Mouse (Mus musculus) thymus, adult 2 months (tissue): Measurements from ENCODE around the gene Zmiz1. TPM values are rescaled to one million over a fixed set of nuclear protein-coding genes. Genes with fewer than 3 reads are reported as not detected.

Experiments used
- DNase-seq: peaks from one replicate; pipeline ENCODE4 v3.0.0; 2021
- H3K27ac ChIP-seq: fragments of 200-500 bp; 2 replicates; pipeline ENCODE4 v1.5.1; 2012; ENCODE audit warnings: low read length, control low read depth; ENCODE audit not compliant: control insufficient read depth, insufficient read depth
- H3K27me3 ChIP-seq: fragments of 200-500 bp; 2 replicates; pipeline ENCODE4 v1.6.1; 2012; ENCODE audit warnings: mild to moderate bottlenecking, low read length, moderate library complexity, mixed read lengths; ENCODE audit not compliant: control insufficient read depth, insufficient read depth
- H3K36me3 ChIP-seq: fragments of 200-500 bp; 2 replicates; pipeline ENCODE4 v1.6.1; 2012; ENCODE audit warnings: mild to moderate bottlenecking, low read length, moderate library complexity; ENCODE audit not compliant: control insufficient read depth, insufficient read depth
- H3K4me1 ChIP-seq: fragments of 200-500 bp; replicated peaks from 2 replicates; pipeline ENCODE4 v1.6.1; 2012; ENCODE audit warnings: low read length; ENCODE audit not compliant: control insufficient read depth, insufficient read depth
- H3K4me3 ChIP-seq: fragments of 200-500 bp; 2 replicates; pipeline ENCODE4 v1.5.1; 2012; ENCODE audit warnings: mild to moderate bottlenecking, low read length, control low read depth, moderate library complexity; ENCODE audit not compliant: control insufficient read depth, insufficient read depth
- CTCF ChIP-seq: fragments of 200-500 bp; IDR thresholded peaks from 2 replicates; pipeline ENCODE4 v1.5.1; 2012; ENCODE audit warnings: mild to moderate bottlenecking, control low read depth, low read length, moderate library complexity, borderline replicate concordance; ENCODE audit not compliant: control insufficient read depth, poor library complexity, insufficient read depth; ENCODE audit errors: extremely low read depth
- POLR2A ChIP-seq: fragments of 200-500 bp; IDR thresholded peaks from 2 replicates; pipeline ENCODE4 v1.6.1; 2012; ENCODE audit warnings: mild to moderate bottlenecking, low read length, control low read depth, moderate library complexity; ENCODE audit not compliant: control insufficient read depth, poor library complexity, insufficient read depth; ENCODE audit errors: extremely low read depth
- WGBS: fragments of 180-500 bp; shearing (Covaris S2); methylation state at CpG from one replicate; pipeline ENCODE4 v1.1.7; 2018; 5-methylcytosine and 5-hydroxymethylcytosine counted together
- polyA plus RNA-seq: library from polyadenylated mRNA; depleted of rRNA; stranded (reverse); fragments of >200 nt; gene quantifications from 2 replicates; pipeline ENCODE4 v1.2.3, GENCODE M21; 2012

Gene Zmiz1
- polyA plus RNA-seq, 1 experiment = 58.9 TPM

DNA sequence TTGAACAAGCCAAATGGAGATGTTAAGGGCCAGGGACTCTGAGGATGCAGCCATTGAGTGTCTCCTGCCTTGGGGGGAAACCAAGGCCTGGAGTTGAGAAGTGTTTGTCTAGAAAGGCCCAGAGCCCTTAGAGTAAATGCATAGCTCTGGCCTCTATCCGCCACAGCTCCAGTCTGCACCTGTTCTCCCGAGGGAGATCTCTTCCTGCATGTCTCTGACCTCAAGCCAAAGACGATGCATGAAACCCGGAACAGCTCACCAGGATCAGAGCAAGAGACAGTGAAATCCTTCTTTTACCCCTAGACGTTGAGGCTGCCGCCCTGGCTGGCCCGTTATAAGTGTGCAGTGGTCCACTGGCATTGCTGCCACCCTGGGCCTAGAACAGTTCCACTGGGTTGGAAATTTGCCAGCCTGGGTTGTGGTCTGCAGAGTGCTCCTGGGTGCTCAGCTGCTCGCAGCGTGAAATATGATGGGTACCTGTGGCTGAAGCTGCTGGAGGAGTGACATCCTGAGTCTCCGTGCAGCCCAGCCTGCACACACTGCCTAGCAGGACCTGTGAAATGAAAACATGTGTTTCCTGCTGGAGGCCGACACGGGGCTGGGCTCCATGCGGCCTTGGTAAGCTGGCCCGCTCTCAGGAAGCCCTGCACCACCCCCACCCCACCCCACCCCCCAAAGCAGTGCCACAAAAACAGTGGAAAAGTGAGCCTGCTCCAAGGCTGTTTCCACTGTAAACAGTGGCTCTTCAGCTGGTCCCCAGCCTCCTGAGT, 88.1 kb downstream of the Zmiz1 start:
- 18% methylated on average over 14 of the region's 14 CpGs for WGBS
- peak; percentile 40 for DNase-seq
- TF ChIP-seq POLR2A = no peak
- no peak for TF ChIP-seq CTCF
- no peaks in the 10 kb centered on the region for H3K27me3 ChIP-seq
- H3K27ac ChIP-seq = peak overlapping the region; percentile 9; the same call in 1 of the 2 replicates
- H3K4me1 ChIP-seq = peaks cover 43% of the 10 kb centered on the region
- H3K36me3 ChIP-seq = no peaks in the 10 kb centered on the region
- H3K4me3 ChIP-seq = no peak overlapping the region

DNA sequence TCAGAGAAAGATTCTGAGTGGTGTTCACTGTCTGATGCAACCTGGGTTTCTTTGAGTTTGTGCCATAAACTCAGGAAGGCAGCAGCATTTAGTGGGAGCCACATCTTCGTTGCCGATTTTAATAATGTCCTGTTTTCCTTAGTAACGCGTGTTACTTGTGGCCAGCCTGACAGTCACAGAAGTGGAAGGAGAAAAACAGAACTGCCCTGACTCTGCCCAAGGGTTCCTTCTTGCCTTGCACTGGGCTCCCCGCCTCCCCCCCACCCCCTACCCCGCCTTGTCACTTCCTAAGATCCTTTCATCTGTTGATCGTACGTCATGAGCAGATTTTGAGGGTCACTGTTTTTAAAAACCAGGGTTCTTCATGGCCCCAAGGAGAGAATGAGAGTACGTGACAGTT, 88.9 kb downstream of the Zmiz1 start:
- 44% methylated on average over 9 of the region's 9 CpGs for WGBS
- TF ChIP-seq CTCF (no peak), POLR2A (no peak)
- H3K36me3 ChIP-seq = no peaks in the 10 kb centered on the region
- H3K27ac ChIP-seq = no peak overlapping the region
- H3K27me3 ChIP-seq = no peaks in the 10 kb centered on the region
- peaks cover 43% of the 10 kb centered on the region for H3K4me1 ChIP-seq
- no peak overlapping the region for H3K4me3 ChIP-seq
- no peak for DNase-seq

DNA sequence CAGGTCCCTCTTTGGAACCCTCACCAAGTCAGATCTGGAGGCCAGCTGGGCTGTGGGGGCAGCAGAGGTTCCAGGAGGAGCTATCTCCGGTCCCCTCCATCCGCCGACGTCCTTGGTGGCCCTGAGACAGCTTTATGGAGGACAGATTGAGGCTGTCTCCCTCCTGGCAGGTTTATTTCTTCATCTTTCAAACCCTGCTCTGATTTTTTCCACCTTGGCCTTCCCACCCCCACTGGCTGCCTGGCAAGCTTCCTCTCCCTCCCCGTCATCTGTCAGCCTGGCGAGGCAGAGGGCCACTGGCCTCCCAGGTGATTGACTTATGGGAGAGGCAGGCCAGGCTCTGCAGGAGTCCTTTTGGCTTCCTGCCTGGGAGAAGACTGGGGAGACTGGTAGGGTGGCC, 89.7 kb downstream of the Zmiz1 start:
- no peak for DNase-seq
- no peak overlapping the region for H3K27ac ChIP-seq
- 74% methylated on average over 6 of the region's 6 CpGs for WGBS

DNA sequence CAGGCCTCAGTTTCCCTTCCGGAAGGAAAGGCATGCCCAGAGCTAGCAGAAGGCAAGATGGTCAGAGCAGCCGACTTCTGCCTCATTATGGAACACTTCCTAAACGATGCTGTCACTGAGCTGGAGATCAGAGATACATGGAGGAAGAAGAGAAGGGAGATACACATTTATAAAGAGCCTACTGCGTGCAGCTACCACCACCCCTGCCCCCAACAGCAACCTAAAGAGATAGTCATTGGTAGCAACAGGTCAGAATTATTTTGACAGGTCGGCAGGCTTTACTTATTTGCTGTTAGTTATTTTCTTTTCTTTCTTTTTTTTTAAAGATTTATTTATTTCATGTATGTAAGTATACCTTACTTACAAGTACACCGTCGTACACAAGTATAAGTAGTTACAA, 90.1 kb downstream of the Zmiz1 start:
- TF ChIP-seq POLR2A (no peak), CTCF (no peak)
- H3K27me3 ChIP-seq = no peaks in the 10 kb centered on the region
- H3K27ac ChIP-seq = no peak overlapping the region
- 89% methylated on average over 7 of the region's 7 CpGs for WGBS
- H3K4me1 ChIP-seq = peaks cover 40% of the 10 kb centered on the region
- no peak overlapping the region for H3K4me3 ChIP-seq
- no peak for DNase-seq
- H3K36me3 ChIP-seq = no peaks in the 10 kb centered on the region

More for the DNA sequence above, 89.7 kb downstream of the Zmiz1 start:
- Histone ChIP-seq H3K4me3 (no peak overlapping the region), H3K4me1 (peaks cover 40% of the 10 kb centered on the region), H3K27me3 (no peaks in the 10 kb centered on the region), H3K36me3 (no peaks in the 10 kb centered on the region)
- TF ChIP-seq POLR2A (no peak), CTCF (no peak)

DNA sequence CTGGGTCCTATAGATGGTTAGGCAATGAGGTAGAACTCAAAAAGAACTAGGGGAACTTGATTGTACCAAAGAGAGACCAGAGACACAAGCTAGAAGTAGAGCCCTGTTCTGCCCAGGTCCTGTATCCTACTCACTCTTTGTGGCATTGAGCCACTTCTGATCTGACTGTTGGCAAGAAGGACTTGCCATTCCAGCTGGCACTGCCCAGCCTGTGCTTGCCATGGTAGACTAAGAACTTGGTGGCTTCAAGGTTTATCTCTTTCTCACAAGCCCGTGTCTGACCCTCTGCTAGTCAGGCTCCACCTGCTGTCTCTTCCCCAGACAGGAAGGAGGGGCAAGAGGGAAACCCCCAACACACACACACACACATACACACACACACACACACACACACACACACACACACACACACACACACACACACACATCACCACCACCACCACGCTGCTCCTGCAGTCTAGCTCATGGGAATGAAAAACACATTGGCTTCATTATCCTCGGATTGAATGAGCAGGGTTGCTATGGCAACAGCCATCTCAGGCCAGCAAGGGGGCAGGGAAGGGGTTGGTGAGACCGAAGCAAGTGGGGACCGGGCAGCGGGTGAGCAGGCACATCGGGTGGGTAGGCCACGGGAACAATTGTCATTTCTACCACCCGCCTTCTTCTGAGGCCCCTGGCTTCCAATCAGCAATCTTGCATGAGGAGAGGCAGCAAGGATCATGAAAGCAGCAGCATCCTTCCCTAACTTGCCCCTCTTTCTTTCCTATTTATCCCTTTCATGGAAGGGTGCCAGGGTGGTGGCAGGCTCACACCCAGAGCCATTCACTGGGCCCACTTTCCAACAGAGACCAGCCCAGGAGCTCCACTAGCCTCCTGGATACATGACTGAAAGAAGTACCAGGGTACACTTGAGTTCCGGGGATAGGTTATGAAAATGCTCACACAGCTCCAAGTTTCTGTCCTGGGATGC, 91.2 kb downstream of the Zmiz1 start:
- no peak overlapping the region for H3K27ac ChIP-seq
- H3K4me1 ChIP-seq = peaks cover 45% of the 10 kb centered on the region
- no peaks in the 10 kb centered on the region for H3K27me3 ChIP-seq
- no peak for TF ChIP-seq CTCF
- TF ChIP-seq POLR2A = no peak
- WGBS = 75% methylated on average over 10 of the region's 10 CpGs
- no peaks in the 10 kb centered on the region for H3K36me3 ChIP-seq
- no peak overlapping the region for H3K4me3 ChIP-seq
- no peak for DNase-seq

DNA sequence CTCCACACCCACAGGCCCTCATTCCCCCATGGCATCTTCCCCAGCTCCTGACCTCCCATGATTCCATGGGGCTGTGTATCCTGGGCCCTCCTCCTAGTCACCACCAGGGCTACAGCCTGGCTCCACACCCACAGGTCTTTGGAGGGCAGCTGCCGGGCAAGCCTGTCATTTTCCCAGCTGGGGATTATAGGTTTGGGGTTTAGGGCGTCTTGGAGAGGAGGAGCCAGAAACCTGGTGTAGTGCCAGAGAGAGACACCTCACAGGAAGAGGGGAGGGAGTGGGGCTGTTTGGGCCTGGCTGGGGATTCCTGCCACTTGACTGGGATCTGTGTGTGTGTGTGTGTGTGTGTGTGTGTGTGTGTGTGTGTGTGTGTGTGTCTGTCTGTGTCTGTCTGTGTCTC, 92.7 kb downstream of the Zmiz1 start:
- Histone ChIP-seq H3K36me3 (no peaks in the 10 kb centered on the region), H3K27ac (no peak overlapping the region), H3K27me3 (no peaks in the 10 kb centered on the region), H3K4me3 (no peak overlapping the region), H3K4me1 (peaks cover 48% of the 10 kb centered on the region)
- no peak for DNase-seq
- 27% methylated on average over 2 of the region's 2 CpGs for WGBS
- TF ChIP-seq CTCF (no peak), POLR2A (no peak)

DNA sequence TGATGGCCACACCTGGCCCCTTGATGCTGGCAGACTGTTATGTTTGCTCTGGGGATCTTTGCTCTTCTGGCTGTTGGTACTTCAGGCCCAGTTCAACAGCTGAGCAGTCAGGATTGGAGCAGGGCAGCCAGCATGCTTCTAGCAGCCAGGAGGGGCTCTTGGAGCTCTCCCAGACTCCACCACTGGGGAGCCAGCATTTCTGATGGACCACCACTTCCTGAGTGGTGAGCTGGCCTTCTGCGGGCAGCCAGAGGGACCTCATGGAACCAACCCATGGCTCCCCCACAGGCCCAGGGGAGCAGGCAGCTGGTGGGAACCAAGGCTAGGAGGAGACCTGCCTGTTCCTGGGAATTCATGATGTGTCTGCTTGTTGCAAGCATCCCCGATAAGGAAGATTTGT, 94.4 kb downstream of the Zmiz1 start:
- no peak for DNase-seq
- TF ChIP-seq CTCF = no peak
- no peak for TF ChIP-seq POLR2A
- H3K27me3 ChIP-seq = no peaks in the 10 kb centered on the region
- H3K4me1 ChIP-seq = peaks cover 43% of the 10 kb centered on the region
- no peak overlapping the region for H3K4me3 ChIP-seq
- no peaks in the 10 kb centered on the region for H3K36me3 ChIP-seq
- H3K27ac ChIP-seq = no peak overlapping the region
- WGBS = 69% methylated on average over 2 of the region's 2 CpGs
